Mouse (Mus musculus) urinary bladder, adult 2 months (tissue): ENCODE measurements around the gene Elavl1. TPM values are rescaled to one million over a fixed set of nuclear protein-coding genes. Genes with fewer than 3 reads are reported as not detected.

Experiments used
- polyA plus RNA-seq: library from polyadenylated mRNA; depleted of rRNA; stranded (reverse); fragments of >200 nt; gene quantifications from 2 replicates; pipeline ENCODE4 v1.2.3, GENCODE M21; 2012; rRNA removed

Gene Elavl1
- polyA plus RNA-seq, 1 experiment, result 65.9 TPM

Other genes with a start within 250 kb of the Elavl1 start
- 15.1 and 28.6 TPM in 2 replicates for gene Cd209f, start 219.6 kb downstream of the Elavl1 start, polyA plus RNA-seq
- gene Cd209g, start 191.3 kb downstream of the Elavl1 start, polyA plus RNA-seq, result 6.7 and 13.7 TPM in 2 replicates
- gene Evi5l, start 158.8 kb downstream of the Elavl1 start, polyA plus RNA-seq, result 13.7 and 19.1 TPM in 2 replicates
- gene Prr36, start 108.0 kb downstream of the Elavl1 start, polyA plus RNA-seq, result 0.72 and 1.1 TPM in 2 replicates
- 15.4 and 15.9 TPM in 2 replicates for gene Lrrc8e, start 98.6 kb downstream of the Elavl1 start, polyA plus RNA-seq
- gene Map2k7, start 86.7 kb downstream of the Elavl1 start, polyA plus RNA-seq, result 39.9 and 50.3 TPM in 2 replicates
- gene Gm49320, start 86.5 kb downstream of the Elavl1 start, polyA plus RNA-seq, result 4.3 and 5.9 TPM in 2 replicates
- 31.6 and 33.6 TPM in 2 replicates for gene Tgfbr3l, start 77.2 kb downstream of the Elavl1 start, polyA plus RNA-seq
- 50.9 and 56.7 TPM in 2 replicates for gene Snapc2, start 72.3 kb downstream of the Elavl1 start, polyA plus RNA-seq
- gene Ctxn1, start 66.1 kb downstream of the Elavl1 start, polyA plus RNA-seq, result 98.2 and 133 TPM in 2 replicates
- gene Timm44, start 49.5 kb downstream of the Elavl1 start, polyA plus RNA-seq, result 66.5 and 76.2 TPM in 2 replicates
- 6.6 and 8.2 TPM in 2 replicates for gene Ccl25, start 203 bp downstream of the Elavl1 start, polyA plus RNA-seq
- 44.8 and 47.9 TPM in 2 replicates for gene Cers4, start 167.6 kb upstream of the Elavl1 start, polyA plus RNA-seq